Mouse (Mus musculus) bone marrow macrophage, adult 2 months (primary cell): ENCODE measurements around the gene Mta3.

ENCODE experiments used
- CTCF ChIP-seq: IDR thresholded peaks from 2 replicates; pipeline ENCODE4 v1.5.1; 2012; ENCODE audit warnings: low read depth, mild to moderate bottlenecking, low read length, moderate library complexity
- POLR2A ChIP-seq: IDR thresholded peaks from 2 replicates; pipeline ENCODE4 v1.6.1; 2012; ENCODE audit warnings: mild to moderate bottlenecking, low read depth, low read length, borderline replicate concordance

DNA sequence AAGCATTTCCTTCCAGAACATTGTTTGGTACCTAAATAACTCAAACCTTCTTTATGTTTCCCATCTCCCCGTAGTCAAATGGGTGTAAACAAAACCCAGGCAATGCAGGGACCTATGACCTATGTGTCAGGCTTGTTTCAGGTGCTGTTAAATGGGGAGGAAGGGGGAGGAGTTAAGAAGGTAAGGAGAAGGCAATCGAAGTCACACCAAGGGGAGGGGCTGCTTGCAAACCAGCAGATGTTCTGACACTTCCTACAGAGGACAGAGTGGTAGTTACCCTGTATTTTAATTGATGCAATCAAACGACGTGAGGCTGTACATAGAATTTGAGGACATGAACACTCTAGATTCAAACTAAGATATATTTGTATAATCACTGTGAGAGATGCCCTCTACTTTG, 142.5 kb downstream of the Mta3 start:
- no peak for TF ChIP-seq CTCF
- TF ChIP-seq POLR2A, result no peak
